Mouse (Mus musculus) mammary gland, adult 2 months (tissue): ENCODE measurements around the gene Srp54b. TPM values are rescaled to one million over a fixed set of nuclear protein-coding genes. Genes with fewer than 3 reads are reported as not detected.

Experiments
- polyA plus RNA-seq: library from polyadenylated mRNA; depleted of rRNA; stranded (reverse); fragments of >200 nt; gene quantifications from 2 replicates; pipeline ENCODE4 v1.2.3, GENCODE M21; 2012; ENCODE audit warnings: low replicate concordance; rRNA removed

Gene Srp54b
- 13.0 and 26.0 TPM in 2 replicates for polyA plus RNA-seq

GRCm38 (mm10) chr12:55154559-55155448 is at the start of gene Srp54b:
TSS of gene Srp54b (plus strand) at chr12:55155104.

DNA sequence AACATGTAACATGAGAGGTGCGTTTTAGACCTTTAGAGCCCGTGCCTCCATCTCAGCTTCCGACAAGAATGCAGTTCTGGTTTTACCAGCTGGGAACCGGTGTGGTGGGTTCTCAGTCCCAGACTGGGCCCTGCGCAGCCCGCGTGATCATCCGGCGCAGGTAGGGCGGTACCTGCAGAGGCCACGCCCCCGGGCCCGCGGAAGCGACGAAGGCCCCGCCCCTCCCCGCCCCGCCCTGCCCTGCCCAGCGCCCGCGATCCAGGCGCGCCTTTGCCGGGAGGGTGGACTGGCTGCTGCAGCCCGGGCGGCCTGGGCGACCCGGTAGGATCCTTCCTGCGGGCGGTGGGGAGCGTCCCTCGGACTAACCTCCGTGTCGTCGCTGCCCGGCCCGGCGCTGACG is 30.7 kb upstream of the Srp54b start, which contains the start of gene Fam177a:
Gene Fam177a, plus strand, starts transcription at position 228 of the 400 bp plus-strand sequence.

DNA sequence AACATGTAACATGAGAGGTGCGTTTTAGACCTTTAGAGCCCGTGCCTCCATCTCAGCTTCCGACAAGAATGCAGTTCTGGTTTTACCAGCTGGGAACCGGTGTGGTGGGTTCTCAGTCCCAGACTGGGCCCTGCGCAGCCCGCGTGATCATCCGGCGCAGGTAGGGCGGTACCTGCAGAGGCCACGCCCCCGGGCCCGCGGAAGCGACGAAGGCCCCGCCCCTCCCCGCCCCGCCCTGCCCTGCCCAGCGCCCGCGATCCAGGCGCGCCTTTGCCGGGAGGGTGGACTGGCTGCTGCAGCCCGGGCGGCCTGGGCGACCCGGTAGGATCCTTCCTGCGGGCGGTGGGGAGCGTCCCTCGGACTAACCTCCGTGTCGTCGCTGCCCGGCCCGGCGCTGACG is 44.4 kb downstream of the Srp54b start, which contains the start of gene 1700047I17Rik2:
Gene 1700047I17Rik2, plus strand, starts transcription at position 287 of the 400 bp plus-strand sequence.

GRCm38 (mm10) chr12:55229626-55230519 is 75.0 kb downstream of the Srp54b start, which contains the start of gene Srp54c:
TSS of gene Srp54c (plus strand) at chr12:55230168.

Other genes starting within 250 kb of the Srp54b start
- not detected in 2 replicates for gene Gm20403, start 168.6 kb upstream of the Srp54b start, polyA plus RNA-seq
- gene Baz1a, start 140.8 kb upstream of the Srp54b start, polyA plus RNA-seq, result 4.6 and 6.3 TPM in 2 replicates
- 2.7 and 9.9 TPM in 2 replicates for gene 2700097O09Rik, start 75.0 kb upstream of the Srp54b start, polyA plus RNA-seq
- gene Srp54a, start 74.8 kb upstream of the Srp54b start, polyA plus RNA-seq, result 14.3 and 15.1 TPM in 2 replicates
- gene Fam177a, start 30.6 kb upstream of the Srp54b start, polyA plus RNA-seq, result 6.7 and 8.9 TPM in 2 replicates
- not detected in 2 replicates for gene 1700047I17Rik2, start 44.5 kb downstream of the Srp54b start, polyA plus RNA-seq
- gene Srp54c, start 75.1 kb downstream of the Srp54b start, polyA plus RNA-seq, result 4.3 and 10.0 TPM in 2 replicates
- 4.4 and 8.7 TPM in 2 replicates for gene 1110008L16Rik, start 144.5 kb downstream of the Srp54b start, polyA plus RNA-seq
- 1.1 and 3.0 TPM in 2 replicates for gene Ppp2r3c, start 147.9 kb downstream of the Srp54b start, polyA plus RNA-seq
- 23.4 and 74.8 TPM in 2 replicates for gene Psma6, start 229.1 kb downstream of the Srp54b start, polyA plus RNA-seq